ENCODE assay signal across 9 mouse cellular contexts in the genomic region with DNA sequence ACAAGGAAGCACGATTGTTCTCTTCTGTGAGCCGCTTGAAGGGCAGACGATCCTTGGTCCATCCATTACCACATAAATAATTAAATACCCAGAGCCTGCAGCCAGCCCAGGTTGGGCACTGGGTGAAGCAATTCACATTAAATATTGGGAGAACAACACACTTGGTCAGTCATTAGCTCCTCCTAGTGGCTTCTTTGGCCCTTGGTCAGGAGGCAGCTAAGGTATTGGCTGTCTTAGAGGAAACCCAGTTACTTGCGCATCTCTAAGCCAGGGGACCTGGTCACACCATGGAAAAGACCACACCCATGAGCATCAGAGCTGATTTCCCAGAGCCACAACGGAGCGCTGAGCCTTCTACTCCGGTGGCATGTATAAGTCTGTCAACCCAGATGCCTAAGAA.
DNase-seq lines count a peak whose midpoint lies in the region; ATAC-seq lines count a peak whose summit lies in the region.
"Had no signal": no experiment of that assay in that cellular context is flagged by ENCODE, and none has a peak within 500 bp of the region (broad histone marks: within the 10 kb centered on the region; RNA-seq: fewer than 3 reads in every experiment).

No protein-coding gene starts in this region.

- 0 out of 2 replicates have a peak, but pooled peaks have one; percentile 27 for ATAC-seq in forebrain, embryonic 11.5 days (replicated peaks; ENCODE audit: low FRiP score)
- ATAC-seq in forebrain, embryonic 16.5 days = no peak
- peak; percentile 35; the same call in 1 of the 2 replicates for ATAC-seq in kidney, embryonic 14.5 days (ENCODE audit: low FRiP score, low TSS enrichment)
- peak; percentile 64; the same call in 1 of the 2 replicates for ATAC-seq in midbrain, embryonic 13.5 days
- no peak for ATAC-seq in CD4-positive, CD25-positive, alpha-beta regulatory T cell, adult 4 months
- no peak for ATAC-seq in intestine, embryonic 16.5 days

- DNase-seq in forebrain, embryonic 11.5 days (ENCODE audit: low spot score) = no peak
- peak; percentile 30 for DNase-seq in NIH3T3 (ENCODE audit: low read depth)
- DNase-seq in embryo, embryonic 9.5 days (ENCODE audit: extremely low spot score) = peak; percentile 35

- H3K9ac ChIP-seq in forebrain, embryonic 11.5 days (ENCODE audit: low read length) = no peak overlapping the region
- no peak overlapping the region for H3K9ac ChIP-seq in forebrain, embryonic 16.5 days (replicated peaks; ENCODE audit: low read depth, low read length)
- no peak overlapping the region for H3K9ac ChIP-seq in kidney, embryonic 14.5 days (ENCODE audit: low read depth, low read length)
- no peak overlapping the region for H3K9ac ChIP-seq in midbrain, embryonic 13.5 days (replicated peaks)
- H3K9ac ChIP-seq in intestine, embryonic 16.5 days (ENCODE audit: low read depth, low read length) = no peak overlapping the region

- H3K27me3 ChIP-seq in forebrain, embryonic 11.5 days (ENCODE audit: control insufficient read depth, insufficient read depth, low read length) = no peaks in the 10 kb centered on the region
- H3K27me3 ChIP-seq in forebrain, embryonic 16.5 days (replicated peaks; ENCODE audit: control insufficient read depth, insufficient read depth, low read length) = no peaks in the 10 kb centered on the region
- H3K27me3 ChIP-seq in kidney, embryonic 14.5 days (ENCODE audit: control insufficient read depth, insufficient read depth, low read length) = no peaks in the 10 kb centered on the region
- no peaks in the 10 kb centered on the region; the same call in 1 of the 2 replicates for H3K27me3 ChIP-seq in midbrain, embryonic 13.5 days
- no peaks in the 10 kb centered on the region for H3K27me3 ChIP-seq in intestine, embryonic 16.5 days (replicated peaks; ENCODE audit: control insufficient read depth, insufficient read depth, low read length)
- H3K27me3 ChIP-seq: megakaryocyte, embryonic 14.5 days had no signal

- no peak overlapping the region for H3K27ac ChIP-seq in forebrain, embryonic 11.5 days (ENCODE audit: low read depth, low read length)
- H3K27ac ChIP-seq in forebrain, embryonic 16.5 days (ENCODE audit: low read length) = no peak overlapping the region
- no peak overlapping the region for H3K27ac ChIP-seq in kidney, embryonic 14.5 days (ENCODE audit: low read depth, low read length)
- no peak overlapping the region for H3K27ac ChIP-seq in midbrain, embryonic 13.5 days
- H3K27ac ChIP-seq in intestine, embryonic 16.5 days (ENCODE audit: low read length) = no peak overlapping the region

- H3K4me1 ChIP-seq in forebrain, embryonic 11.5 days (replicated peaks; ENCODE audit: control insufficient read depth, insufficient read depth, low read length) = no peaks in the 10 kb centered on the region
- H3K4me1 ChIP-seq in forebrain, embryonic 16.5 days (replicated peaks; ENCODE audit: control insufficient read depth, insufficient read depth, low read length) = peaks cover 7% of the 10 kb centered on the region
- H3K4me1 ChIP-seq in kidney, embryonic 14.5 days (ENCODE audit: control insufficient read depth, insufficient read depth, low read length) = peaks cover 9% of the 10 kb centered on the region; the same call in 1 of the 2 replicates
- H3K4me1 ChIP-seq in midbrain, embryonic 13.5 days (replicated peaks) = peaks cover 23% of the 10 kb centered on the region
- H3K4me1 ChIP-seq in intestine, embryonic 16.5 days (ENCODE audit: control insufficient read depth, insufficient read depth, low read length) = peaks cover 3% of the 10 kb centered on the region; the same call in 1 of the 2 replicates
- H3K4me1 ChIP-seq: megakaryocyte, embryonic 14.5 days had no signal

- H3K9me3 ChIP-seq in forebrain, embryonic 11.5 days (ENCODE audit: control insufficient read depth, low read length) = no peaks in the 10 kb centered on the region
- H3K9me3 ChIP-seq in forebrain, embryonic 16.5 days (ENCODE audit: control insufficient read depth, low read length) = no peaks in the 10 kb centered on the region
- no peaks in the 10 kb centered on the region for H3K9me3 ChIP-seq in kidney, embryonic 14.5 days (ENCODE audit: control insufficient read depth, low read length)
- no peaks in the 10 kb centered on the region for H3K9me3 ChIP-seq in midbrain, embryonic 13.5 days
- H3K9me3 ChIP-seq in intestine, embryonic 16.5 days (ENCODE audit: control insufficient read depth, low read length) = no peaks in the 10 kb centered on the region

- WGBS in forebrain, embryonic 11.5 days = 30% methylated on average over 7 of the region's 7 CpGs
- WGBS in forebrain, embryonic 16.5 days = 41% methylated on average over 7 of the region's 7 CpGs
- 51% methylated on average over 7 of the region's 7 CpGs for WGBS in kidney, embryonic 14.5 days
- 35% methylated on average over 7 of the region's 7 CpGs for WGBS in midbrain, embryonic 13.5 days
- 51% methylated on average over 7 of the region's 7 CpGs for WGBS in intestine, embryonic 16.5 days

- H3K36me3 ChIP-seq in forebrain, embryonic 11.5 days (ENCODE audit: control insufficient read depth, insufficient read depth, low read length) = no peaks in the 10 kb centered on the region
- no peaks in the 10 kb centered on the region for H3K36me3 ChIP-seq in forebrain, embryonic 16.5 days (ENCODE audit: control insufficient read depth, insufficient read depth)
- H3K36me3 ChIP-seq in kidney, embryonic 14.5 days (ENCODE audit: control insufficient read depth, insufficient read depth, low read length) = no peaks in the 10 kb centered on the region
- H3K36me3 ChIP-seq in midbrain, embryonic 13.5 days = no peaks in the 10 kb centered on the region
- no peaks in the 10 kb centered on the region for H3K36me3 ChIP-seq in intestine, embryonic 16.5 days (ENCODE audit: control insufficient read depth, insufficient read depth, low read length)

- no peak overlapping the region for H3K4me2 ChIP-seq in forebrain, embryonic 11.5 days (ENCODE audit: low read depth, low read length, severe bottlenecking)
- H3K4me2 ChIP-seq in forebrain, embryonic 16.5 days (ENCODE audit: low read length) = no peak overlapping the region
- H3K4me2 ChIP-seq in kidney, embryonic 14.5 days (replicated peaks; ENCODE audit: low read depth, low read length) = no peak overlapping the region
- no peak overlapping the region for H3K4me2 ChIP-seq in midbrain, embryonic 13.5 days (replicated peaks)
- H3K4me2 ChIP-seq in intestine, embryonic 16.5 days (ENCODE audit: low read depth, low read length) = no peak overlapping the region

- no peak overlapping the region for H3K4me3 ChIP-seq in forebrain, embryonic 11.5 days (ENCODE audit: low read depth, low read length)
- H3K4me3 ChIP-seq in forebrain, embryonic 16.5 days (replicated peaks; ENCODE audit: low read length) = no peak overlapping the region
- H3K4me3 ChIP-seq in kidney, embryonic 14.5 days (ENCODE audit: low read length) = no peak overlapping the region
- no peak overlapping the region for H3K4me3 ChIP-seq in midbrain, embryonic 13.5 days (replicated peaks)
- no peak overlapping the region for H3K4me3 ChIP-seq in intestine, embryonic 16.5 days (ENCODE audit: low read length)
- H3K4me3 ChIP-seq: megakaryocyte, embryonic 14.5 days had no signal

Comparison
In these comparisons a context has a peak if more than half of its experiments do, and no peak if none do; other contexts are left out.
1. ATAC-seq: peak in forebrain, embryonic 11.5 days (single experiment), kidney, embryonic 14.5 days (single experiment) and midbrain, embryonic 13.5 days (single experiment); none in forebrain, embryonic 16.5 days (single experiment), CD4-positive, CD25-positive, alpha-beta regulatory T cell, adult 4 months (single experiment) and intestine, embryonic 16.5 days (single experiment).